Mouse (Mus musculus): ENCODE results near the gene Gm21983.

GRCm38 (mm10) chr7:27180036-27180435, 850 bp downstream of the Gm21983 start:
- TF ChIP-seq POLR2A (IDR thresholded peaks at IDR 0.05; ENCODE audit: insufficient read depth, low read depth, low read length) (no peak), CTCF (IDR thresholded peaks at IDR 0.05) (no peak)

Measured in heart, adult 2 months (tissue).